Mouse (Mus musculus): ENCODE measurements around the gene Trim2. TPM values are rescaled to one million over a fixed set of nuclear protein-coding genes. Genes with fewer than 3 reads are reported as not detected.

Gene Trim2
- polyA plus RNA-seq, 1 experiment, result 10.2 TPM

DNA sequence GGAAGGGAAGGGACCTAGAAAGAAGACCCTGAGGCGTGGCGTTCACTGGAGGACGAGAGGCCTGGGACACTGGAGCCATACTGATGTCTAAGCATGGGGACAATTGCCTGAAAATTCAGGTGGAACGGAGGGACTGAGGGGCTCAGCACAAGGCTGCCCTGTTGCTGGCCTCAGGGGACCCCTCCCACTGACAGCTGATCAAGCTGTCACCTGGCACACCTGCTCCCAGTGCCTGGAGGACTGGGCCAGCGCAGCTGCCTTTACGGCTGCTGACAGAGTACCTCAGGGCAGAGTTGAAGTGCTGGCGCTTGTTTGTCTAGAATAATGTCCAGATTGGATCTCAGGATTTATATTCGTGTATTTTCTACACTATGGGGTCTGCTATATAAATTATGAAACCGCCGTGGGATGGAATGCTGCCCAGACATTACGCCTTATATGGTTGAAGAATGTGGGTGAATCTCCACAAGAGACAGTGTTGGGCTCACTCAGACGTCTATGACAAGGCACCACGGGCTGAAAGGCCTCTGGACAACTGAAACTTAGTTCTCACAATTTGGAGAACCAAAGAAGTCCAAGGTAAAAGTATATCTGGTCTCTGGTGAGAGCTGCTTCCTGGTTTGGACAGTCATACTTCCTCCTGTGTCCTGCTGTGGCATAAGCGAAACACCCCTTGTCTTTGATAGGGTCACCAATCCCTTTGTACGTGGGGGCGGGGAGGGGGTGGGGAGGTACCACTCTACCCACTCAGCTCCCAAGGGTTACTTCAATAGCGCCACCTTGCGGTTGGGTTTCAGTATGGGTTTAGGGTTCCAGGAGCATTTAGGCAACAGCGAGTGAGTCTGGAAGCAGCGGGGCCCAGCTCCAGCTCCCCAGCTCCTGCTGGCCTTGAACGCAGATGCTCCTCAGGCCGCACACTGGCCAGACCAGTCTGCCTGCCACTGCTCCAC lies 27.0 kb upstream of the Trim2 start:
- WGBS, result 45% methylated on average over 22 of the region's 22 CpGs
- peak overlapping the region; percentile 6; the same call in 1 of the 2 replicates for H3K27ac ChIP-seq (ENCODE audit: control insufficient read depth, insufficient read depth, low read depth, low read length, poor library complexity)
- H3K4me1 ChIP-seq (ENCODE audit: control insufficient read depth, insufficient read depth, low read length), result peaks cover 2% of the 10 kb centered on the region; the same call in 1 of the 2 replicates
- TF ChIP-seq POLR2A (IDR thresholded peaks at IDR 0.05; ENCODE audit: borderline replicate concordance, control insufficient read depth, low read depth, low read length), result no peak; the same call in 1 of the 2 replicates
- TF ChIP-seq CTCF (IDR thresholded peaks at IDR 0.05; ENCODE audit: control insufficient read depth, insufficient read depth, low read length), result peak; percentile 55
- no peak overlapping the region for H3K4me3 ChIP-seq (replicated peaks; ENCODE audit: control insufficient read depth, low read depth, low read length)

DNA sequence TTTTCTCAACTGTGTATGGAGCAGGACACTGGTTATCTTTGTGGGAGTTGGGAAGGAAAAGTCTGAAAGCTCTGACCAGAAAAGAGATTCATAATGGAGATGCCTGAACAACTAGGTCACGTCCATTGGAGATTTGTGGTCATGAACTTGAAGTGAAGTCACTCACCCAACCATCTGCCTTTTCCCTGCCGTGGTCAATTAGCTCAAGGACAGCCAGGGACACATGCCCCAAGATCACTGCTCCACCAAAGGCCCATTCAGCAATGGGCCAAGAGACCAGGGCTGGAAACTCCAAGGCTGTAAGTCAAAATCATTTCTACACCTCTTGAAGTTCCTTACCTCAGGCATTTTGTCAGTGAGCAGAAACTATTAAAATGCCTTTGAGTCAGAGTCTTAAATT lies 23.5 kb upstream of the Trim2 start:
- H3K27ac ChIP-seq (ENCODE audit: control insufficient read depth, insufficient read depth, low read depth, low read length, poor library complexity), result no peak overlapping the region
- TF ChIP-seq POLR2A (IDR thresholded peaks at IDR 0.05; ENCODE audit: borderline replicate concordance, control insufficient read depth, low read depth, low read length) (no peak), CTCF (IDR thresholded peaks at IDR 0.05; ENCODE audit: control insufficient read depth, insufficient read depth, low read length) (no peak)
- H3K4me1 ChIP-seq (ENCODE audit: control insufficient read depth, insufficient read depth, low read length), result peaks cover 2% of the 10 kb centered on the region; the same call in 1 of the 2 replicates
- WGBS, result 71% methylated on average over 2 of the region's 2 CpGs
- no peak overlapping the region for H3K4me3 ChIP-seq (replicated peaks; ENCODE audit: control insufficient read depth, low read depth, low read length)

DNA sequence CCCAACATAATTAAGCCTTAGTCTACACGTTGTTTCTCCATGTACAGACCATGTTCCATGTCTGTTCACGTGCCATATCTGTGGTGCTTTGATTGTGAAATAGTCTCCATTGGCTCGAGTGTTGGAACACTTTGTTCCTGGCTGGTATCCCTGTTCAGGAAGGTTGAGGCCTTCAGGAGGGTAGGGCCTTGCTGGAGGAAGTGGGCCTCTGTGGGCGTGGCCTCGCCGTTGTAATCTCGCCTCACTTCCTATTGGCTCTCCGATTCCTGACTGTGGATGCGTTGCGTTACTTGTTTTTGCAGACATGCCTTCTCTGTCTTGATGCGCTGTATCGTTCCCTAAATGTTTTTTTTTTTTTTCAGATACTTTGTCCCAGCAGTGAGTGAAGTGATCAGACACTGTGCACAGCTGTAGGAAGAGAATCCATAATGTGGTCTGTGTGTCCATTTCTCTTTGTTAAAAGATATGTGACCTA lies 18.3 kb upstream of the Trim2 start:
- Histone ChIP-seq H3K4me3 (replicated peaks; ENCODE audit: control insufficient read depth, low read depth, low read length) (no peak overlapping the region), H3K4me1 (ENCODE audit: control insufficient read depth, insufficient read depth, low read length) (peaks cover 1% of the 10 kb centered on the region; the same call in 1 of the 2 replicates), H3K27ac (ENCODE audit: control insufficient read depth, insufficient read depth, low read depth, low read length, poor library complexity) (no peak overlapping the region)
- WGBS, result 66% methylated on average over 12 of the region's 12 CpGs
- TF ChIP-seq POLR2A (IDR thresholded peaks at IDR 0.05; ENCODE audit: borderline replicate concordance, control insufficient read depth, low read depth, low read length) (no peak), CTCF (IDR thresholded peaks at IDR 0.05; ENCODE audit: control insufficient read depth, insufficient read depth, low read length) (no peak)

DNA sequence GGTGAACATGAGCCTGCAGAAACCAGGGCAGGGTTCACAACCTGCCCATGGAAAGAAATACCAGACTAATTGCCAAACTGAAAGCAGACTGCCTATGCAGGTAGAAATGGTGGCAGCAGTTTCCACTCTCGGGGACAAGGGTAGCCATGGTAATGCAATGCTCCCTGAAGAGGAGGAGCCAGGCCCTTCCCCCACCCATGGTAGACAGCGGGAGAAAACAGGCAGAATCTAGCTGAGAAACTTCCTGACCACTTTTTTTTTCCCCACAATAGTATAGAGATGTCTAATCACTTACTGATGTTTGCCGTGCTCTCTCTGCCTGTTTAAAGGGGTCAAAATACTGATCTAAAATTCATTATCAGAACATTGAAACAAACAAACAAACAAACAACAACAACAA lies 17.8 kb upstream of the Trim2 start:
- no peak for TF ChIP-seq CTCF (IDR thresholded peaks at IDR 0.05; ENCODE audit: control insufficient read depth, insufficient read depth, low read length)
- no peak for TF ChIP-seq POLR2A (IDR thresholded peaks at IDR 0.05; ENCODE audit: borderline replicate concordance, control insufficient read depth, low read depth, low read length)
- 13% methylated on average over 3 of the region's 3 CpGs for WGBS
- H3K4me1 ChIP-seq (ENCODE audit: control insufficient read depth, insufficient read depth, low read length), result peaks cover 1% of the 10 kb centered on the region; the same call in 1 of the 2 replicates
- no peak overlapping the region for H3K27ac ChIP-seq (ENCODE audit: control insufficient read depth, insufficient read depth, low read depth, low read length, poor library complexity)
- H3K4me3 ChIP-seq (replicated peaks; ENCODE audit: control insufficient read depth, low read depth, low read length), result no peak overlapping the region

DNA sequence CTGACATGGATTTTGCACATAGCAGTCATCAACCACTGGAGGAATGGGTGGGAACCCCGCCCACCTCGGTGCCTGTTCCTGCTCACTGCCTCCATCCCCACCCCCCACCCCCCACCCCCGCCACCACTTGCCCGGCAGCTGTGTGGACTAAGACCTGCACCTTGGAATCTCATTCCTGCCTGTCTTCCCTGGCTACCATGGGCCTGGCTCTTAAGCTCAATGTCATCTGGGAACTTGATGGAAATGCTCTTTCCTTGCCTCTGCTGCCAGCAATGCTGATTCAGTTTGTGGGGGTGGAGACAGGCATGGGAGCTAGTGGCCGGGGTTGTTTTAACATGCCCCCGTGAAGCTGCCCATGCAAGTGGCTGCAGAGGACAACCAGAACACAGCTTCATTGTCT lies 17.3 kb upstream of the Trim2 start:
- WGBS, result 48% methylated on average over 6 of the region's 6 CpGs
- Histone ChIP-seq H3K4me3 (replicated peaks; ENCODE audit: control insufficient read depth, low read depth, low read length) (no peak overlapping the region), H3K27ac (ENCODE audit: control insufficient read depth, insufficient read depth, low read depth, low read length, poor library complexity) (no peak overlapping the region), H3K4me1 (ENCODE audit: control insufficient read depth, insufficient read depth, low read length) (peaks cover 1% of the 10 kb centered on the region; the same call in 1 of the 2 replicates)
- TF ChIP-seq CTCF (IDR thresholded peaks at IDR 0.05; ENCODE audit: control insufficient read depth, insufficient read depth, low read length) (no peak), POLR2A (IDR thresholded peaks at IDR 0.05; ENCODE audit: borderline replicate concordance, control insufficient read depth, low read depth, low read length) (no peak)

DNA sequence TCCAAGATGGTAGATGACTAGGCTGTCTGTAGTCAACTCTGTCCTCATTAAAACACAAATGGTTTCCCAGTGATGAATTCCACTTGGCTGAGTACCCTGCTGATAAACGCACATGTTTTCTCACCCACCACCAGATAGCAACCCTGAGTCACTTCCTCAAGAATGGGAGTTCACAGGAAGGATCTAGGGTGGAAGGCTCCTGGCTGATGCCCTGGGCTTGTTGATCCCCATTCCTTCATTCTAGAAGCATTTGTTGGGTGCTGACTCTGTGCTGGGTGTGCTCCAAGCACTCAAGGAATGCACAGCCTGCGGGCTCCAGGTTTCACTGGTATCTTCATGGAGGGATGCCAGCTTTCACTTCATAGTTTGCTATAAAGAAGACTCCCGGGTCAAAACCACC lies 12.8 kb upstream of the Trim2 start:
- Histone ChIP-seq H3K4me3 (replicated peaks; ENCODE audit: control insufficient read depth, low read depth, low read length) (no peak overlapping the region), H3K4me1 (ENCODE audit: control insufficient read depth, insufficient read depth, low read length) (no peaks in the 10 kb centered on the region; the same call in 1 of the 2 replicates), H3K27ac (ENCODE audit: control insufficient read depth, insufficient read depth, low read depth, low read length, poor library complexity) (no peak overlapping the region)
- TF ChIP-seq POLR2A (IDR thresholded peaks at IDR 0.05; ENCODE audit: borderline replicate concordance, control insufficient read depth, low read depth, low read length), result no peak
- TF ChIP-seq CTCF (IDR thresholded peaks at IDR 0.05; ENCODE audit: control insufficient read depth, insufficient read depth, low read length), result no peak
- 41% methylated on average over 3 of the region's 3 CpGs for WGBS

DNA sequence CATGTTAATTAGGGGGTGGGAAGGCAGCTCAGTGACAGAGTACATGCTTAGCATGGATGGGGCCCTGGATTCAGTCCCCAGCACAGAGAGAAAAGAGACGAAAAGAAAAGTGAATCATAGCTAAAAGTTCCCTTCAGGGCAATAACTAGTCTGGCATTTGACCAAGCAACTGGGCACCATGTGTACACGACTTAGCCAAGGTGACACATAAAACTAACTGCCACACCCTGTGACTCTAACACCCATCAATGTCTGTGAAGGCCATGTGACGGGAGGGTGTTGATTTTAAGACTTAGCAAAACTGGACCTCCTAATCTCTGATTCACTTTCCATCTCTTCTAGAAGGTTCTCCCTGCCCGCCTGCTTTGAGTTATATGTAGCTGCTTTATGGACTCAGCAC lies 12.2 kb upstream of the Trim2 start:
- H3K4me3 ChIP-seq (replicated peaks; ENCODE audit: control insufficient read depth, low read depth, low read length), result no peak overlapping the region
- WGBS, result 77% methylated on average over 4 of the region's 4 CpGs
- H3K27ac ChIP-seq (ENCODE audit: control insufficient read depth, insufficient read depth, low read depth, low read length, poor library complexity), result no peak overlapping the region
- TF ChIP-seq POLR2A (IDR thresholded peaks at IDR 0.05; ENCODE audit: borderline replicate concordance, control insufficient read depth, low read depth, low read length) (no peak), CTCF (IDR thresholded peaks at IDR 0.05; ENCODE audit: control insufficient read depth, insufficient read depth, low read length) (no peak)
- no peaks in the 10 kb centered on the region; the same call in 1 of the 2 replicates for H3K4me1 ChIP-seq (ENCODE audit: control insufficient read depth, insufficient read depth, low read length)

DNA sequence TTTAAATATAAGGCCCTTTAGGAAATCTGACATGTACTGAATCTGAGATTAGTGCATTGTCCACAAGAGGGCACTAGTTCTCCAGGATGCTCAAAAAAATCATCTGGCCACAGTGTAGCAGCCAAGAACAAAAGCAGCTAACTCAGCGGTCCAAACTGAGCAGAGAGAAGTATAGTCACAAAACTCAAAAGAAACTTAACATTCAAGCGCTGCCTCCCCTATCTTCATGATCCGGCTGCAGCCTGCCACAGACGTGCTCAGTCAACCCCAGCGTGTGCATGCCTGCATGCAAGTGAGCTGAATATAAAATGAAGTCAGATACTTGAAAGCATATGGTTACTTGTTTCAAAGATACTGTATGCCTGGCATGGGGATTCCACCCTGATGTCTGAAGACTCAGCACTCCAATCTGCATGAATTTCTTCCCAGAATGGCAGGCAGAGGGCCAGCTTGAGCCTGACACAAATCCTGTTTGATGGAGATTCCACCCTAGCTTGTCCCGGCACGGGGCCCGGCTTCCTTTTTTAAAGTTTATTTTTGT lies 8.0 kb upstream of the Trim2 start:
- Histone ChIP-seq H3K27ac (ENCODE audit: control insufficient read depth, insufficient read depth, low read depth, low read length, poor library complexity) (no peak overlapping the region), H3K4me1 (ENCODE audit: control insufficient read depth, insufficient read depth, low read length) (no peaks in the 10 kb centered on the region; the same call in 1 of the 2 replicates), H3K4me3 (replicated peaks; ENCODE audit: control insufficient read depth, low read depth, low read length) (no peak overlapping the region)
- WGBS, result 35% methylated on average over 8 of the region's 8 CpGs
- TF ChIP-seq CTCF (IDR thresholded peaks at IDR 0.05; ENCODE audit: control insufficient read depth, insufficient read depth, low read length) (peak; percentile 27; the same call in 1 of the 2 replicates), POLR2A (IDR thresholded peaks at IDR 0.05; ENCODE audit: borderline replicate concordance, control insufficient read depth, low read depth, low read length) (no peak)

Data from bone marrow, adult 2 months (tissue).